Mouse (Mus musculus) intestine, postnatal 0 days (tissue): Measurements from ENCODE around the gene Ints6. TPM values are rescaled to one million over a fixed set of nuclear protein-coding genes. Genes with fewer than 3 reads are reported as not detected.

Source experiments
- ATAC-seq: fragments of 200-750 bp; cut with Nextera tagmentation; 2 replicates; pipeline ENCODE4 v1.8.0; 2017; ENCODE audit warnings: mild to moderate bottlenecking, moderate TSS enrichment, moderate library complexity
- H3K27ac ChIP-seq: fragments of 300-500 bp; sonication (generic); 2 replicates; pipeline ENCODE4 v1.5.1; 2014; ENCODE audit warnings: mild to moderate bottlenecking, low read depth, low read length, moderate library complexity
- H3K27me3 ChIP-seq: fragments of 300-500 bp; sonication (generic); replicated peaks from 2 replicates; pipeline ENCODE4 v1.6.1; 2014; ENCODE audit warnings: low read length, mixed read lengths; ENCODE audit not compliant: control insufficient read depth, insufficient read depth
- H3K36me3 ChIP-seq: fragments of 300-500 bp; sonication (generic); 2 replicates; pipeline ENCODE4 v1.6.1; 2014; ENCODE audit warnings: mild to moderate bottlenecking, moderate library complexity; ENCODE audit not compliant: control insufficient read depth, insufficient read depth
- H3K4me1 ChIP-seq: fragments of 300-500 bp; sonication (generic); replicated peaks from 2 replicates; pipeline ENCODE4 v1.6.1; 2014; ENCODE audit warnings: antibody characterized with exemption, low read length, mixed read lengths; ENCODE audit not compliant: control insufficient read depth, insufficient read depth
- H3K4me2 ChIP-seq: fragments of 300-500 bp; sonication (generic); replicated peaks from 2 replicates; pipeline ENCODE4 v1.6.1; 2014; ENCODE audit warnings: low read depth, mild to moderate bottlenecking, moderate library complexity
- H3K4me3 ChIP-seq: fragments of 300-500 bp; sonication (generic); 2 replicates; pipeline ENCODE4 v1.5.1; 2014; ENCODE audit warnings: low read depth, low read length
- H3K9ac ChIP-seq: fragments of 300-500 bp; sonication (generic); 2 replicates; pipeline ENCODE4 v1.6.1; 2014; ENCODE audit warnings: mild to moderate bottlenecking, low read depth, low read length
- H3K9me3 ChIP-seq: fragments of 300-500 bp; sonication (generic); 2 replicates; pipeline ENCODE4 v1.6.1; 2016; ENCODE audit warnings: mixed run types; ENCODE audit not compliant: control insufficient read depth
- CTCF ChIP-seq: sonication (generic); IDR thresholded peaks from 2 replicates; pipeline ENCODE4 v1.5.1; 2016; ENCODE audit warnings: low read depth, mild to moderate bottlenecking, control low read depth, antibody characterized with exemption, moderate library complexity
- WGBS: fragments of 180-500 bp; shearing (Covaris S2); extraction: QIAGEN DNeasy Blood & Tissue Kit; methylation state at CpG from one replicate; pipeline ENCODE4 v1.1.7; 2014; 5-methylcytosine and 5-hydroxymethylcytosine counted together
- polyA plus RNA-seq: library from polyadenylated mRNA; unstranded; fragments of >200 nt; fragmentation: Nextera tagmentation; extraction: Ambion mirVana; gene quantifications from 2 replicates; pipeline ENCODE4 v1.2.1, GENCODE M21; 2015

The Ints6 gene
- polyA plus RNA-seq, 1 experiment from 2014 or later = 6.5 TPM

GRCm38 (mm10) chr14:62795719-62796118 lies 34.8 kb upstream of the Ints6 start:
- H3K27me3 ChIP-seq = no peaks in the 10 kb centered on the region
- ATAC-seq = no peak
- no peak overlapping the region for H3K9ac ChIP-seq
- no peaks in the 10 kb centered on the region for H3K9me3 ChIP-seq
- no peaks in the 10 kb centered on the region for H3K4me1 ChIP-seq
- no peak overlapping the region for H3K4me2 ChIP-seq
- H3K27ac ChIP-seq = no peak overlapping the region
- no peak overlapping the region for H3K4me3 ChIP-seq
- whole genome bisulfite sequencing = 50% methylated on average over 7 of the region's 7 CpGs
- H3K36me3 ChIP-seq = no peaks in the 10 kb centered on the region
- no peak for TF ChIP-seq CTCF

DNA sequence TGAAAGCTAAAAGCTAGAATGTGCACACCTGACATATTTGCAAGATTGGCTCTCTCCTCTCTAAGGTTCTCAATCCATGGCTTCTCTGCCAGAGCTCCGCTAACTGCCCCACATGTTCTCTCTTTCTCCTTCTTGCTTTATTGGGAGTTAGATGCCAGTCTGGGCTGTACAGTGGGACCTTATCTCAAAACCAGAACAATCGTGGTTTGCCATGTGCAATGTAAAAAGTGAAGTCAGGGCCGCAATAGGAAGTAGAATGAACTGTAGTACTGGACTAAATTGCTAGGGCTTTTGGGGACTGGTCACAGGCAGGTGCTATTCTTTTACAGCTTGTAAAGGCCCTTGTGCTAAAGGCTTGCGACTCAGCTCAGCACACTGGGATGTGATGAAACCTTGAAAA lies 28.3 kb upstream of the Ints6 start:
- Histone ChIP-seq H3K9me3 (no peaks in the 10 kb centered on the region), H3K27ac (no peak overlapping the region), H3K36me3 (no peaks in the 10 kb centered on the region), H3K27me3 (no peaks in the 10 kb centered on the region), H3K4me2 (no peak overlapping the region), H3K9ac (no peak overlapping the region), H3K4me3 (no peak overlapping the region), H3K4me1 (no peaks in the 10 kb centered on the region)
- WGBS = 72% methylated on average over 4 of the region's 4 CpGs
- no peak for ATAC-seq
- no peak for TF ChIP-seq CTCF

- Histone ChIP-seq H3K36me3 (no peaks in the 10 kb centered on the region), H3K9ac (no peak overlapping the region), H3K9me3 (no peaks in the 10 kb centered on the region), H3K4me1 (no peaks in the 10 kb centered on the region), H3K27ac (no peak overlapping the region), H3K27me3 (no peaks in the 10 kb centered on the region), H3K4me2 (no peak overlapping the region), H3K4me3 (no peak overlapping the region)
- no peak for TF ChIP-seq CTCF
- ATAC-seq = no peak
- WGBS = 77% methylated on average over 5 of the region's 5 CpGs
Measured at GRCm38 (mm10) chr14:62782981-62783380, 22.0 kb upstream of the Ints6 start.

DNA sequence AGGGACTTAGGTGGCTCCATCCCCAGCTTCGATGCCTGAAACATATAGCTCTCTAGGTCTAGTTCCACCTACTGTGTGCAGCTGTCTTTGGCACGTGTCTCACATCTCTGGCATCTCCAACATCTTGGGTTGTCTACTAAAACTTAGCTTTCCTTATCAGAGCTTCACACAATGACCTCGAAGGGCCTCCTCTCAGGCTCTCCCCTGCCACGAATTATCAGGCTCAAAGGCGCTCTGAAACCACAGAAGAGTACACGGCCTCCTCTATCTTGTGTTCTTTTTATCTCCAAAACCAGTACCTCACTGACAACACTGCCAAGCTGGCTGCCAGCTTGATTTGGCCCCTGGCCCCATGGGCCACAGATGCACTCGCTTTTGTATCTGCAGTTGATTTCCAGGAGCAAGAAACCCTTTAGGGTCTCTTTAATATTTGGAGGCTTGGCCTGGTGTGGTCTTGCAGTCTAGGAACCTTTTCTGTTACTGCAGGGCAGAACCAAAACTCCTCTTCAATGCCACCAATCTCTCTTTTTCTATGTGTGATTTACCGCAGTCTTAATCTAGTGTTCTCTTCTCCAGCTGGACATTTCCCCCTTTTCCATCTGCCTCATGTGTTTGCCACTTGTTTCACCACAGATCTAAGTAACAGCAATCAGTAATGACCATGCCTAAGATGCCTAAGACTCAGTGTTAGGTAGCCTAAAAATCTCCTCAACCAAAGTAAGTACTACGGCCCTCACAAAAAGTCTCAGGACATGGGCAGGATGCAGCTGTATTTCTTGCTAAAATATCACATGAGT lies 19.7 kb upstream of the Ints6 start:
- Histone ChIP-seq H3K4me3 (no peak overlapping the region), H3K27ac (no peak overlapping the region), H3K4me1 (no peaks in the 10 kb centered on the region), H3K9ac (no peak overlapping the region), H3K9me3 (no peaks in the 10 kb centered on the region), H3K4me2 (no peak overlapping the region), H3K36me3 (no peaks in the 10 kb centered on the region), H3K27me3 (no peaks in the 10 kb centered on the region)
- TF ChIP-seq CTCF = no peak
- ATAC-seq = no peak
- 73% methylated on average over 9 of the region's 9 CpGs for WGBS

- no peak for ATAC-seq
- no peak overlapping the region for H3K4me2 ChIP-seq
- no peak overlapping the region for H3K9ac ChIP-seq
- 91% methylated on average over 9 of the region's 9 CpGs for WGBS
- TF ChIP-seq CTCF = no peak
- no peaks in the 10 kb centered on the region for H3K27me3 ChIP-seq
- no peaks in the 10 kb centered on the region for H3K36me3 ChIP-seq
- H3K27ac ChIP-seq = no peak overlapping the region
- no peak overlapping the region for H3K4me3 ChIP-seq
- H3K4me1 ChIP-seq = no peaks in the 10 kb centered on the region
- H3K9me3 ChIP-seq = no peaks in the 10 kb centered on the region
Measured at GRCm38 (mm10) chr14:62778095-62778494, 17.1 kb upstream of the Ints6 start.

DNA sequence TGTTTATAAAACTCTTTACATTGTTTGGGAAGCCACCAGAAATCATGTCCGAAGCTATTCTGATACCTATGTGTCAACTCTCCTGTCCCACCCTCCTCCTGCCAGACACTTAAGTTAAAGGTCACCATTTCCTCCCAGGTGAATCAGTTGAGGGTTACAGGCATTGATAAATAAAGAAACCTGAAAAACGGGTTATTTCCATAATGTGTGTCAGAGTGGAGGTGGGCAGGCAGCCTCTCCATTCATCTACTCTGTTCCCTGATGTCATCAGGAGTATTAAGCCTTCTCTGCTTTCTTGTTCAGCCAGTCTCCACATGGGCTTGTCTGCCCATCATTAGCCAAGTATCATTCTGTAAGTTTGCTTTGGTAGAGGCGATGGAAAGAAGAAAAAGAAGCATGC lies 14.1 kb upstream of the Ints6 start:
- no peak overlapping the region for H3K4me3 ChIP-seq
- H3K9me3 ChIP-seq = no peaks in the 10 kb centered on the region
- H3K27ac ChIP-seq = no peak overlapping the region
- H3K36me3 ChIP-seq = no peaks in the 10 kb centered on the region
- TF ChIP-seq CTCF = no peak
- no peak overlapping the region for H3K9ac ChIP-seq
- WGBS = 32% methylated on average over 3 of the region's 3 CpGs
- no peaks in the 10 kb centered on the region for H3K27me3 ChIP-seq
- peak; percentile 47; the same call in 1 of the 2 replicates for ATAC-seq
- H3K4me2 ChIP-seq = no peak overlapping the region
- no peaks in the 10 kb centered on the region for H3K4me1 ChIP-seq
